Mouse (Mus musculus) brain, adult 2 months (tissue): Measurements from ENCODE around the gene Agap1.

Experiments used
- DNase-seq: peaks from one replicate; pipeline ENCODE4 v3.0.0; 2011; ENCODE audit warnings: low read depth, low spot score

The Agap1 gene

DNA sequence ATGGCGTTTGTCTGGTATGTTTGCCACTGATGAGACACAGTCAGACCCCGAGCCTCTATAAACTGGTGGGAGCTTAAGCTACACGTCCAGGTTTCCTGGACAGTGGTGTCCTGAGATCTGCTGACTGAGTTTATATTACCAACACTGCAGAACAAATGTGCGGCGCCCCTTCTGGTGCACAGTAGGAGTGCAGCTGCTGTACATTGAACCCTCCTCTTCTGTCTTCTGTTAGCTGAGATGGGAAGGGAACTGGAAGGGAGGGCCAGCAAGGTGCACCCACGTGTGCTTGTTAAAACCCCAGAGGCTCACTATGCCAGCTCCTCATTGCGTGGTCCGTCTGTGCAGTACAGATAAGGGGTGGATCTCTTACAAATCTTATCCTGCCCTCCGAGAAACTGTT is 389.5 kb downstream of the Agap1 start:
- DNase-seq = no peak

DNA sequence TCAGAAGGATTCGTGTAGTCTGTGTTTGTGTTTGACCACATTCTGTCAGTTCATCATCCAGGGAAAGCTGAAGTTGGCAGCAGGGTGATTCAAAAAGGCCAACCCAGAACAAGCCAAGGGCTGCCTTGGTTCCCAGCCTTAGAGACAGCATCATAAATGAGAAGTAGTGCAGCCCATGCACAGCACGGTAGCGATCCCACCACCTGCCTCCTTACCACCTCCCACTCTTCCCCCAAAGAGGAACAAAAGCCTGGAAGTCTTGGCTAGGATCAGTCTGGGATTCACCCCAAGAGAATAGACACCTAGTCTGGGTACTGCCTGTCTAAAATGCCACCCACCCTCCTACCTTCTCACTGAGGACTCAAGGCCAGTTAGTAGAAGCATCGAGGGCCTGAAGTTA is 390.9 kb downstream of the Agap1 start:
- peak; percentile 62 for DNase-seq

DNA sequence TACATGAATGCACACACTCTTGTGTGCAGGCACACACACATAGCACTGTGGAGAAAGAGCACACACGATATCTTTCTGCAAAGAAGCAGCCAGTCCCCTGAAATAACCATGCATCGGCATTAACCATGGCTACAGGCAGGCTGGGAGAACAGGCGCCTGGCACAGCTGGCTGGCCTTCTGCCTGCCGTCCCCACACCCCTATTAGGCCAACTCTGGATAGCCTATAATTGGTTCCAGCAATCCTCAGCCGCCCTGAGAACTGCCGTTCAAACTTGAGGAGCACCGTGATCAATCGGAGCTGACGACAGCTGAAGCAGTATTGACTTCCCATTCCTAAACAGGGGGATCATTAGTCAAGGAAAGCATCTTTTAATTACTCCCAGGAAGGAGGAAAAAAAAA is 391.5 kb downstream of the Agap1 start:
- DNase-seq = no peak

DNA sequence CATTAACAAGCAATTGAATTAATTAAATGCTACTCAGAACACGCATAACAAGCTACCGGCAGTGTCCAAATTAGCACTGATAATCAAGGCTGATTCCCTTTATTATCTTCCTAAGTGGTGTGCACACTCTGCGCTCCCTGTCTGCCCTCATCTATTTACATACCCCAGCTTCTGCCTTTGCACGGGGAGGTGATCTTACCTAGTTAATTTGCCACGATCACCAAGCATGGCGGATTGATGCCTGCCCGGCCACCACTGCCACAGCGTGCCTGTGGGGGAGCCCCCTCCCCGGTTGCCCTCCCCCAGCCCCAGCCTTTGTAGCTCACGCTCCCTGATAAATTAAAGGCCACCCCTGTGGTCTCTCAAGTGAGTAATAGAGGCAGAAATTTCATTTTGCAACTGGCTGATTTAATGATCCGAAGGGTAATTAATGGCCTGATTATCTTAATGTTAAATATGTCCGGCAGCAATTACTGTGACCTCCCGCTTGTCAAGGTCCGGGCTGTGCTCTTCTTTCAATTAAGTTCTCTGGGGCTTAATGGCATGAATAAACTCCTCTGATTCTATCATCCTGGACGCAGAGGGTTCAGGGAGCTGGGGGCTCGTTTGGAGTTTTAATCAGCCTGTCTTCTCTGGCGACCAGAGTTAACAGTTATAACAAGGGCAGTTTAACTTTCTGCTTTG is 393.9 kb downstream of the Agap1 start:
- no peak for DNase-seq

DNA sequence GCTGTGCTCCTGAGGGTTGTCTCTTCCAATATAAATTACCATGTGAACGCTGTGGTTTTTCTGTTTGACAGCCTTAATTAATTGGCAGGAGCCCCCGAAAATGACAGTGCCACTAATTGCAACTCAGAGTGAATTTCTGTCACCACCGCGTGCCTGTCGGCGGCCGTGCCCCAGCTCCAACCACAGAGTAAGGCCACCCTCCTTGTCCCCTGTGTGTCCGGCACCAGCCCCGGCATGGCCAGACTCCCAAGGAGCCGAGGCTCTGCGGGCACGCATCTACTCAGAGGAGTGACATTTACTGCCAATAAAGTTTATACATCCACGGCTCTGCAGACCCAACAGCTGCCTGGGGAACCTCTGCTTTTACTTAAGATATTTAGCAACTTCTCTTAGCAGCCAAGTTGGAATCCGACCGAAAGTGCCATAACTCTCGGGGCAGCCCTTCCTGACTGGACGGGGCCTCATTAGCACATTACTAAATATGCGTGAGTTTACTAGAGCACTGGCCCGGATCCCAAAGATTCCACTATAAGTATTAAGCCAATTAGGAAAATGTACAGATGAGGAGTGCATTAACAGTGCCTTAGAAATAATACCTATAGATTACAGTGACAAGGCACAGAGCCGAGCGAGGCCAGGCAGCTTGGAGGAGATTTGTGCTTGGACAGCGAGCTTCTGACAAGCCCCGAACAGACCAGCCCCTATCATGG is 394.7 kb downstream of the Agap1 start:
- DNase-seq = no peak

DNA sequence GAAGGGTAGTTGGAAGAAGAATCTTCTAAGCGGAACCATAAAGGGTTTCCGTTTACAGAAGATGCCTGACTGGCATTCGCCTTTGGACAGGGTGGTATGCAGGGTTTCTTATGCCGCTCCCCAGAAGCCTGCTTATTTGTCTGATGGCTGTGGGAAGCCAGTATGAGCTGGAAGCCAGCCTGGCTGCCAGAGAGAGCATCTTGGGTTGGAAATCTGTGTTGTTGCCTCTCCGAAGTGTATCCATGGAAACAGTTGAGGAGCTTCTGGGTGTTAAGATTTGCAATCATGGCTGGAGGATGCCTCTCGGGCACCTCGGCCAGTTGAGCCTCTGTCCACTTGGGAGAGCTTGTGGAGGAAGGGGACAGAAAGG is 395.2 kb downstream of the Agap1 start:
- peak; percentile 77 for DNase-seq

DNA sequence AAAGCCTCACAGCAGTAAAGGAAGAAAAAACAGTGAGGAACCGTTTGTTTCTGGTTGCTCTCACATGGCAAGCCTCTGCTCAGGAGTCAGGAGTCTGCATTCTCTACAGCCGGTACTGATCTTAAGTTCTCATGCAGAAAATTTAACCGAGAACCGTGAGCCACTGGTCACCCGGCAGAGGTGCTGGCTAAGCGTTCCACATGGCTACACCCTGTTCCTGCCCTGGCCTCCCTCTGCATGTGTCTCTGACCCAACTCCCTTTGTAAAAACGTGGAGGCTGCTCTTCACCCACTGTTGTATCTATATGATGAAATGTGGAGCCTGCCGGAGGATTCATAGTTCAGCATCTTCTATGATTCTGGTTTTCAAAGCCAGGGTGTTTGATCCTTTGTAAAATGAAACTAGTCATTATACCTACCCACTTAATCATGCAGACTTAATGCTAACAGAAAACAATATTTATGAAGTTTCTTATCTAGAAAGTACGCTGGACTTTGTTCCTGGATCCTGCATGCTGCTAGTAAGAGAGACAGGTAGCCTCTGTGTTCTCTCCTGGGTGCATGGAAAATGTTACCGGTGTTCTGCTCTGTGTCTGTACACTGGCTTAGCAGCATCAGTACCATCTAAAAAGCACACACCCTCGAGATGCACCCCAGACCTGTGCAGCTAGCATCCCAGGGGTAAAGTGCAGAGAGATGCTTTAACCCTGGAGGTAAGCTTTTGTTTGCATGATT is 396.2 kb downstream of the Agap1 start:
- DNase-seq = no peak

DNA sequence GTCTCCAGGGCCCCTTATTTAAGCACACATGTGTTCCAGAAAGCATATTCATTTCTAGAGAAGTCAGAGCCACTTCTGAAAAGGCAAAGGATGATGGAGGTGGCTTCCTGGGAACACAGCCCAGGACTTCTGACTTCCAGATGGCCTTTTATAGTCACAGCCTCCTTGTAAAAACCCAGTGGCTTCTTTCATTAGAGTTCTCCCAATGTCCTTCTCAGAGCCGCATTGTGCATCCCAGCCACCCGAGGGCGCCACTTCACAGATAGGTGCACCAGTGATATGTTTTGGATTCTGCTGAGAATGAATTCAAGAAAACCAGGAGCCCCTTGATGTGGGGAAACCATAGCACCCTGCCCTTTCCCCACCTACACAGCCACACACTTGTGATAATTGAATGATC is 404.6 kb downstream of the Agap1 start:
- DNase-seq = peak; percentile 49

DNA sequence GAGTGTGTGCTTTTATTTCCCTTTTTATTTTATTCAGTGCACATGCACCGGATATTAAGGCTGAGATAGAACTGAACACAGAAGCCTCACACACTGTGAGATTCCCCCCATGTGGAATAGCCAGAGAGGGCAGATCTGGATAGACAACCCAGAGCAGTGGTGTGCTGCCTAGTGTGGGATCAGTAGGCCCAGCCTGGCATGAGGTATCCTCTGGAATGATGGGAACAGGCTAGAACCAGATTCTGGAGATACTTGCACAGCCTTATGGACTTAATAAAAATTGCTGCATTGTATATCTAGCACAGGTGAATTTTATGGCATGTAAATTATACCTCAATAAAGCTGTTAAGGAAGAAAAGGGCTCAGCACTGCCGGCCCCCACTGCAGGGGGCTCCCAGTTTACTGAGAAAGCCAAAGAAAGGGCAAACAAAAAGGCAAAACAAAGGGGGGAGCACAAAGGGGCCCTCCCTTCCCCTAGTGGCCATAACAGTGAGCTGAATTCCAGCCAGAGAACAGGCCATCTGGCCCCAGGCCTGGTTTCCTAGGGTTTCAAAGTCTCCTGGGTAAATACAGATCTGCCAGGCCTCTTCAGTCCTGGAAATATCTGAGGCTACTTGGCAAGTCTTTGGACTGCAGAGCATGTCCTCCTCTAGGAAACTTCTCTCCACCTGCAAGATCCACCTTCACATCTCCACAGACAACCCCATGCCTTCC is 405.6 kb downstream of the Agap1 start:
- peak; percentile 75 for DNase-seq

DNA sequence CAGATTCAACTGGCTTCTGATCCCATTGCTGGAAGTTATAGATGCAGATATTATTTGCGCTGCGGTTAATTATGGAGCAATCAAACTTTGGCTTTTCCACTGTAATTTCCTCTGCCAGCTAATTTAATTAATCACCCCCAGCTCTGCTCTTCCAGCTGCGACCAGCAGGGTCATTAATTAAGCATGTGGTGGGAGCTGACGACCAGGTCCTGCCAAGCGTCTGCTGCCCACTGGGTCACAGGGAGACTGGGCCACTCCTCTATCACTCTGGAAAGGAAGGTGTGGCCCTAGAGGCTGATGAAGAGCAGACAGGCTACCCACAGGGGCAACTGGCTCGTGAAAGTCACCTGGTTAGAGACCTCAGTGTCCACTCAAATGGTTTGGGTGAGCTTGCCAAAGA is 411.2 kb downstream of the Agap1 start:
- DNase-seq = no peak

DNA sequence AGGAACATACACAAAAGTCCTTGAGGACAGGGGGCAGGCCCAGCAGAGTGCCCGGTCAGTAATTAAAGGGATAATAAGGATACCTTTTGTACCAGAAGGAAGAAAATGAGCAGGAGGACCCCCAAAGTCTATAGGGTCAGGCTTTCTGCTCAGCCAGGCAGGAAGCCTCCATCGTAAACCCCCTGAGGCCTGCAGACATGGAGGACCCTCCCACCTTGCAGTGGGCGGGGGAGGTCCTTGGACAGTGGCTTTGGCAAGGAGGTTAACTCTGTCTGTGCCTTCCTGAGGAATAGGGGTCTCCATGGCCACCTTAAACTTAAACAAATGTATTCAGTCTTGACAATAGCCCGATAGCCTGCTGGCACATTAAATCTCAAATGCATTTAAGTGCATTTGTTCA is 413.2 kb downstream of the Agap1 start:
- no peak for DNase-seq

DNA sequence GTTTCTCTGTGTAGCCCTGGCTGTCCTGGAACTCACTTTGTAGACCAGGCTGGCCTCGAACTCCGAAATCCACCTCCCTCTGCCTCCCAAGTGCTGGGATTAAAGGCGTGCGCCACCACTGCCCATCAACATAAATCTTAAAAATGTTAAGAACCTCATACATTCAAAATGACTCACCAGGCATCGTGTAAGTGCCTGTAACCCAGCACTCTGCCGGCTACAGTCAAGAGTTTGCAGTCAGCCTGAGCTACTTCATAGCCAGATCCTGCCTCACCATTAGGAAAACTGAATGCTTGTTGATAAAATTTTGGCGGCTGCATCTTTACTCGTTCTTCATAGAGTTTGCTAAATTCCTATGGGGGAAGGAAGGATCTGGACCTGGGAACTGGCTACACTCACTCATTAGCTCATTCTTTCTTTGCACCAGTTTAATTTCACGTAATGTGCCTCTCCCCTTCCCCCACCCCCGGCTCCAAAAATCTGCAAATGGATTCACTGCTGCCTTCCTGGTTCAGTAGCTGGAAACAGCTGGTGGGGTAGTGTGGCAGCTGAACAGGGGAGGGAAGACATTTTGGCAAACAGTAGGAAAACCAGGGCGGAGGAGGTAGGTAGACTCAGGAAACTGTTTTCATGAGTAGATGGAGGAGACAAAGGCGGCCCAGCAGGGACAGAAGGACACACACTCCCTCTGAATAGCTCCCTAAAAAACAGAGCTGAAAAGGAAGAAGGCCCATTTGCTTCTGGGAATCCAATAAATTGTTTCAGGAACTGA is 415.7 kb downstream of the Agap1 start:
- peak; percentile 57 for DNase-seq

DNA sequence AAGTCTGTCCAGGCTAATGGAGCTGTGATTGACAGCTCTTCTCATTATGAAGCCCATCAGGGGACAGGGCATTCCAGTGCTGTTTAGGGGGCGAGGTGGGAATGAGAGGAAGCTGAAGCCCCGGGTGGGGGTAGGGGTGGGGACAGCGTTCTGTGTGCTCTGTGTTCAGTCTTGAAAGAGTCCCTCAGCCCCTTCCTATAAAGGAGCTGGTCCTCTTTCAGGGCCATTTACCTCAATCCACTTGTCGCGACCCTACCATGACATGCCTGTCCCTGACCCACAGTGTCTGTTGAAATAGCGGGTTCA is 416.3 kb downstream of the Agap1 start:
- no peak for DNase-seq

DNA sequence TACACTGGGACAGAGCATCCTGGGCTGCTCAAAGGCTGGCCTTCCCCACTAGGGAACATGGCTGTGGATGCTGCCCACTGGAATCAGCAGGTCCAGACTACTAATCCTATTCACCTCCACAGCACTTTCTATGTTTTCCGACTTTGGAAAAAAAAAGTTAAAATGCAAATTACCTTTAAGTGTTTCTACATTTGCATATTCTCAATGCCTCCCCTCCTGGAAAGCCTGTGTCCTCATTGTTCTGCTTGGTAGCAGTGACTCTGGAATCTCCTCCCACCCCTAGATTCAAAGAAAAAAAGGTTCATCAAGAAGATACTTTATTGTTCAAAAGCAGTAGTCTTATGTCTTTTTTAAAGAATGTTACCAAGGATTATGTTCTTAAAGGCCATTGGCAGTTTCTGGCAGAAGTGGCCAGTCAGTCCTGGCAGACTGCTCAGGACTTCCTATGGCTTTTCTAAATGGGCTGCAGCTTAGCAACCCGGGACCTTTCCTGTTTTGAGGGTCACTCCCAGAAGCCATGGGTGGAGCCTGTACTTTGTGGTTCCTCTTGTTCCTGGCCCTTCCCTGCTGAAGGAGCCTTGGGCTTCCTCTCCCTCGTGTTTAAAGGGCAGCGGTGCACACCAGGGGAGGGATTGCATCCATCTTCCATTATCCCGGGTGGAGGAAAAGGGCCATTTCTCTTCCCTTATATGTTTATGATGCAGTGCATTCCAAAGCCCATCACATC is 421.9 kb downstream of the Agap1 start:
- no peak for DNase-seq

DNA sequence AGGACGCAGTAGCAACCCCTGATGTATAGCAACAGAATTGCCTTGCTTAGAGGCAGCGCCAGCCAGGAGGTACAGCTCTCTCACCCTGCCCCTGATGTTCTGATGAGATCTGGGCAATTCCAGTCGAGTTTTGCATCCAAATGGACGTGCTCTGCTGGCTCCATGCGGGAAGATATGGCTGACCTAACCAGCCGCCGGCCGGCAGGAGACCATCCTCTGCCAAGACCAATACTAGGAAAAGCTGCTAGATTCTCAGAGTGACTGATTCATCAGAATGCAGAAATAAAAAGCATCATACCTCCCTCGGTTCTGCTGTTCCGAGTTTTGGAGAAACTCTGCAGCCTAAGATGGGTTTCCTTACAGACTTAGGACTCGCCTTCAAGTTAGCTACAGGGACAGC is 423.9 kb downstream of the Agap1 start:
- peak; percentile 70 for DNase-seq

DNA sequence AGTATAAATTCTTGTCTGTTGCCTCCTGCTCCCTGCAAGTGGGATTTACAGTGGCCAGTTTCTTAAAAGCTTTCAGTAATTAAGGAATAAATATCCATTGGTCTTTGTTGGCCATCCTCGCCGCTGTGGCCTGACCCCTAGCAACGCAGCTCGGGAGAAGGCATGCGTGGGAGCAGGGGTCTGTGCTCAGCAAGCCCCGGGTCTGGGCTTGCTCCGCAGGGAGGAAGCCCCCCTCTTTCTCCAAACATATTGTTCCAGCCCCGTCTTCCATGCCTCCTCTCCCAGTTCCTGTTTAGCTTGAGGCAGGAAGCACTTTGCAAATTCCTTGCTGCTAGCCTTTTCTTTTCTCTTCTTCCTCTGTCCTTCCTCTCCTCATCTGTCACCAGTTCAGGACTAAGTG is 425.6 kb downstream of the Agap1 start:
- no peak for DNase-seq

DNA sequence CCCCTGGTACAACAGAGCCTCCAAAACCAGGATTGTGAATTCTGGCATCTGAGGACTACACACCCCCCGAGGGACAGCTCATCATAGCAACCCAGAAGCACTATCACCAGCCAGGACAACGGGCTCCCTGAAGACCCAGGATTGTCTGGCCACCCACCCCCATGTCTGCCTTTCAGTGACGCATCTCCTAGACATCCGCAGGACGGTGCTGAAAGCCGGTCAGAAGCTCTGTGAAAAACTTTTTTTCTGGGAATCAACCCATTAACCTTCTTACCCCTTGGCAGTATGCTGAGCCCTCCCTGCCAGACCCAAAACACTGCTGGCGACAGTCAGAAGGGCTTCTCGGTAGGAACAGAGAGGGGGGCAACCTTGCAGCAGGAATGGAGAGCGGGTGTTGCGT is 426.2 kb downstream of the Agap1 start:
- DNase-seq = no peak

DNA sequence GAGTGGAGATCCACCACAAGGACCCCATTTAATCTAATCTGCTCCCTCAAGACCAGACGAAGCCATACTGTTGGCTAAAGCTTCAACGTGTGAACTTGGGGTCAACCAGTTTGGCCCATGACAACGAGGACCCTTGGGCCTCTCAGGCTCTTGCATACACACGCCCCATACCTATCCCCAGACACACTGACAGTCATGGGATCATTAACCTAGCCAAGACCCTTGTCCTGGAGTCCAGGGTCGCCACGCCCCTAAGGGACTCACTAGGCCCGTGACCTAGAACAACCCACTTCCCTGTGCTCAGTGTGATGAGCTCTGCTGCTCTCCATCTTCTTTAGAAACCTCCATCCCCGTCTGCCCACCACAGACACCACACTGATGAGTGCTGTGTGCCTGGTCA is 429.7 kb downstream of the Agap1 start:
- no peak for DNase-seq

DNA sequence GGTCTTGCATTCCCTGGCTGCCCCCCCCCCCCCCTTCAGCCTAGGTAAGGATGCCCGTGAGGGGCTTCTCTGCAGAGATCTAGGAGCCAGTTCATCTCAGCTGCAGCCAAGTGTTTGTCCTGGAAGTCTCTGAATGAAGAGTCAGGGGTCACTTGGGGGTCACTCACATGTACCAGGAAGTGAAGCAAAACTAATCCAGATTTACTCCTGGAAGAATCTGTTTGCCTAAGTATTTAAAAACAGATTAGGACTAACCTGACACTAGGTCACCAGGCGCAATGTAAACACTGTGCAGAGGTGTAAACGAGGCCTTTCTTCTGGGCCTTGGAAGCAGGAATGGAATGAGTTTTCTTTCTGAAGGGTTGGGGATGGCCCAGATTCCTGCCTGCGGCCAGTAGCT is 431.1 kb downstream of the Agap1 start:
- no peak for DNase-seq

DNA sequence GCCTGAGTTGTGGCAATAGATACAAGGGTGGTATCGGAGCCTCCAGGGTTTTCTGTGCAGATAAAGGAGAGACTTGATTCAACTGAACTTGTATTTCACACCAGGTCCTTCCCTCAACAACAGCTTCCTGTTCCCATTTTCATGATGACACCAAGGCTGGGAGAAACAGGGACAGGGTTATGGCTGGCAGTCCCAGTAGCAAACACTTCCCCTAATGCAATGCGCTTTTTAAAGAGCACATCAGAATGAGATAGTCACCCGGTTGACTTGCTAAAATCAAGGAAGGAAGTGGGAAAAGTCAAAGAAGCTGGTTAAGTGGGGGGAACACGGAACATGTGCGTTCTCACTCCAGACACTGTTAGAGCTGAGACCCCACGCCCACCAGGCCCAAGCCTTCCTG is 436.8 kb downstream of the Agap1 start:
- no peak for DNase-seq

DNA sequence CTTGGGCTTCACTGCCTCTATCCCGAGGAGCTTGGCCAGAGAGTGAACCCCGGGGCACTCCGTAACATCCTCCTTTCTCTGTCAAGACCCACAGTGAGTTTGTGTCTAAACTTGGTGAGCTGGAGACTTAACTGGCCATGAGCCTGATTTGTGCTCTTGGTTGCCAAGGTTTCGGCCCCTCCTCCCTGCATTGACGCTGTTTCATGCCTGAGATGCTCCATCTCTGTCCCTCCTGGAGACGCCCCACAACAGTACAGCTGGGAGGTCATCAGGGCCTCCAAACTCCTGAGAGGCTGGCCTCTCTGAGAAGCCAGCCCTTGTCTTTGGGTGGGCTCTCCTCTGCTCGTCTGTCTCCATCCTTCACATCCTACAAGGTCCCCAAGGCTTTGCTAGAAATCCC is 437.7 kb downstream of the Agap1 start:
- DNase-seq = no peak
